Mouse (Mus musculus) C2C12 (cell line): ENCODE data around the gene Strap.

Source experiments
- CTCF ChIP-seq: IDR thresholded peaks from one replicate; pipeline ENCODE4 v1.5.1; 2011; ENCODE audit not compliant: control insufficient read depth, insufficient read depth, insufficient read length
- MAX ChIP-seq: IDR thresholded peaks from one replicate; pipeline ENCODE4 v1.6.1; 2011; ENCODE audit warnings: mild to moderate bottlenecking, control low read depth
- MYOD1 ChIP-seq: IDR thresholded peaks from one replicate; pipeline ENCODE4 v1.6.1; 2011; ENCODE audit warnings: low read depth; ENCODE audit not compliant: control insufficient read depth, insufficient read length
- MYOG ChIP-seq: IDR thresholded peaks from one replicate; pipeline ENCODE4 v1.6.1; 2011; ENCODE audit not compliant: control insufficient read depth, insufficient read length; ENCODE audit errors: extremely low read depth

- TF ChIP-seq CTCF (no peak), MYOG (no peak), MAX (no peak), MYOD1 (no peak)
Observed at GRCm38 (mm10) chr6:137754857-137755232, 20.0 kb downstream of the Strap start.
